Mouse (Mus musculus): ENCODE measurements around the gene Cbx3. TPM values are rescaled to one million over a fixed set of nuclear protein-coding genes. Genes with fewer than 3 reads are reported as not detected.
A peak's percentile ranks its signal among the peaks of the same experiment; 100 is the strongest.

Gene Cbx3
- 627 and 704 TPM in 2 replicates for polyA plus RNA-seq (2016; fragmentation: Nextera tagmentation; extraction: Ambion mirVana)

GRCm38 (mm10) chr6:51470311-51471178 lies at the start of gene Cbx3:
TSS of gene Cbx3 (plus strand) at chr6:51470360.
- Histone ChIP-seq H3K4me3 (peak within 1 kb of the TSS; percentile 96), H3K4me1 (peaks cover 45% of the 10 kb centered on the region), H3K9me3 (no peaks in the 10 kb centered on the region), H3K27ac (peak within 1 kb of the TSS; percentile 100), H3K27me3 (ENCODE audit: poor library complexity, severe bottlenecking) (no peaks in the 10 kb centered on the region), H3K36me3 (replicated peaks) (peaks cover 67% of the 10 kb centered on the region)
- WGBS = under 1% methylated on average over 95 of the region's 99 CpGs
- peak; percentile 90 for DNase-seq (ENCODE audit: extremely low spot score, low spot score)

- Histone ChIP-seq H3K27me3 (ENCODE audit: poor library complexity, severe bottlenecking) (0 out of 2 replicates have a peak, but pooled peaks cover 4% of the 10 kb centered on the region), H3K27ac (no peak overlapping the region), H3K9me3 (no peaks in the 10 kb centered on the region; the same call in 1 of the 2 replicates), H3K4me3 (no peak overlapping the region), H3K36me3 (replicated peaks) (no peaks in the 10 kb centered on the region), H3K4me1 (peaks cover 5% of the 10 kb centered on the region; the same call in 1 of the 2 replicates)
- DNase-seq (ENCODE audit: extremely low spot score, low spot score) = no peak
- 55% methylated on average over 11 of the region's 11 CpGs for WGBS
These were observed 46.6 kb upstream of the Cbx3 start for GRCm38 (mm10) chr6:51423466-51424122.

GRCm38 (mm10) chr6:51424537-51424936 lies 45.6 kb upstream of the Cbx3 start:
- Histone ChIP-seq H3K4me1 (peaks cover 5% of the 10 kb centered on the region; the same call in 1 of the 2 replicates), H3K27me3 (ENCODE audit: poor library complexity, severe bottlenecking) (0 out of 2 replicates have a peak, but pooled peaks cover 4% of the 10 kb centered on the region), H3K4me3 (no peak overlapping the region), H3K9me3 (no peaks in the 10 kb centered on the region; the same call in 1 of the 2 replicates), H3K27ac (no peak overlapping the region), H3K36me3 (replicated peaks) (no peaks in the 10 kb centered on the region)
- 88% methylated on average over 2 of the region's 2 CpGs for WGBS
- DNase-seq (ENCODE audit: extremely low spot score, low spot score) = no peak

- peaks cover 21% of the 10 kb centered on the region for H3K4me1 ChIP-seq
- WGBS = under 1% methylated on average over 74 of the region's 74 CpGs
- peak; percentile 79 for DNase-seq (ENCODE audit: extremely low spot score, low spot score)
- H3K4me3 ChIP-seq = peak within 1 kb of the TSS; percentile 66
- H3K27me3 ChIP-seq (ENCODE audit: poor library complexity, severe bottlenecking) = peaks cover 59% of the 10 kb centered on the region
- no peaks in the 10 kb centered on the region for H3K36me3 ChIP-seq (replicated peaks)
- peak within 1 kb of the TSS; percentile 72 for H3K27ac ChIP-seq
- H3K9me3 ChIP-seq = no peaks in the 10 kb centered on the region
These were observed 37.4 kb upstream of the Cbx3 start, which contains the start of gene Nfe2l3 for GRCm38 (mm10) chr6:51432535-51433397. TSS of gene Nfe2l3 (plus strand) at chr6:51432670.

- DNase-seq (ENCODE audit: extremely low spot score, low spot score) = no peak
- WGBS = 37% methylated on average over 7 of the region's 7 CpGs
- Histone ChIP-seq H3K4me1 (peaks cover 21% of the 10 kb centered on the region), H3K36me3 (replicated peaks) (no peaks in the 10 kb centered on the region), H3K4me3 (no peak overlapping the region), H3K27me3 (ENCODE audit: poor library complexity, severe bottlenecking) (peaks cover 59% of the 10 kb centered on the region), H3K27ac (no peak overlapping the region), H3K9me3 (no peaks in the 10 kb centered on the region)
These were observed 35.9 kb upstream of the Cbx3 start for GRCm38 (mm10) chr6:51434270-51434669.

- H3K27me3 ChIP-seq (ENCODE audit: poor library complexity, severe bottlenecking) = peaks cover 34% of the 10 kb centered on the region
- no peak for DNase-seq (ENCODE audit: extremely low spot score, low spot score)
- H3K9me3 ChIP-seq = no peaks in the 10 kb centered on the region
- no peak overlapping the region for H3K4me3 ChIP-seq
- WGBS = 82% methylated on average over 4 of the region's 4 CpGs
- H3K4me1 ChIP-seq = peaks cover 15% of the 10 kb centered on the region
- H3K36me3 ChIP-seq (replicated peaks) = no peaks in the 10 kb centered on the region
- no peak overlapping the region for H3K27ac ChIP-seq
These were observed 32.5 kb upstream of the Cbx3 start for GRCm38 (mm10) chr6:51437665-51438064.

- DNase-seq (ENCODE audit: extremely low spot score, low spot score) = no peak
- Histone ChIP-seq H3K4me1 (0 out of 2 replicates have a peak, but pooled peaks cover 3% of the 10 kb centered on the region), H3K36me3 (replicated peaks) (no peaks in the 10 kb centered on the region), H3K9me3 (no peaks in the 10 kb centered on the region), H3K4me3 (no peak overlapping the region), H3K27me3 (ENCODE audit: poor library complexity, severe bottlenecking) (peaks cover 22% of the 10 kb centered on the region), H3K27ac (no peak overlapping the region)
- WGBS = 93% methylated on average over 9 of the region's 9 CpGs
These were observed 31.3 kb upstream of the Cbx3 start for GRCm38 (mm10) chr6:51438826-51439330.

- no peak overlapping the region for H3K4me3 ChIP-seq
- DNase-seq (ENCODE audit: extremely low spot score, low spot score) = no peak
- no peaks in the 10 kb centered on the region for H3K4me1 ChIP-seq
- no peaks in the 10 kb centered on the region for H3K9me3 ChIP-seq
- WGBS = 63% methylated on average over 9 of the region's 9 CpGs
- H3K36me3 ChIP-seq (replicated peaks) = no peaks in the 10 kb centered on the region
- no peaks in the 10 kb centered on the region for H3K27me3 ChIP-seq (ENCODE audit: poor library complexity, severe bottlenecking)
- H3K27ac ChIP-seq = no peak overlapping the region
These were observed 27.8 kb upstream of the Cbx3 start for GRCm38 (mm10) chr6:51442191-51442835.

GRCm38 (mm10) chr6:51452927-51453503 lies 17.1 kb upstream of the Cbx3 start:
- Histone ChIP-seq H3K27me3 (ENCODE audit: poor library complexity, severe bottlenecking) (no peaks in the 10 kb centered on the region), H3K9me3 (no peaks in the 10 kb centered on the region), H3K4me1 (peaks cover 4% of the 10 kb centered on the region; the same call in 1 of the 2 replicates), H3K4me3 (no peak overlapping the region), H3K27ac (no peak overlapping the region), H3K36me3 (replicated peaks) (peaks cover 7% of the 10 kb centered on the region)
- WGBS = 78% methylated on average over 7 of the region's 7 CpGs
- DNase-seq (ENCODE audit: extremely low spot score, low spot score) = no peak

- Histone ChIP-seq H3K27ac (no peak overlapping the region), H3K36me3 (replicated peaks) (peaks cover 24% of the 10 kb centered on the region), H3K4me3 (no peak overlapping the region), H3K4me1 (peaks cover 4% of the 10 kb centered on the region; the same call in 1 of the 2 replicates), H3K9me3 (no peaks in the 10 kb centered on the region), H3K27me3 (ENCODE audit: poor library complexity, severe bottlenecking) (no peaks in the 10 kb centered on the region)
- DNase-seq (ENCODE audit: extremely low spot score, low spot score) = no peak
- WGBS = 77% methylated on average over 3 of the region's 3 CpGs
These were observed 15.2 kb upstream of the Cbx3 start for GRCm38 (mm10) chr6:51454949-51455348.

- Histone ChIP-seq H3K4me1 (peaks cover 4% of the 10 kb centered on the region; the same call in 1 of the 2 replicates), H3K4me3 (no peak overlapping the region), H3K27ac (no peak overlapping the region), H3K9me3 (no peaks in the 10 kb centered on the region), H3K27me3 (ENCODE audit: poor library complexity, severe bottlenecking) (no peaks in the 10 kb centered on the region), H3K36me3 (replicated peaks) (peaks cover 37% of the 10 kb centered on the region)
- WGBS = 82% methylated on average over 1 of the region's 1 CpGs
- DNase-seq (ENCODE audit: extremely low spot score, low spot score) = no peak
These were observed 14.0 kb upstream of the Cbx3 start for GRCm38 (mm10) chr6:51456198-51456597.

All from forebrain, embryonic 10.5 days (tissue).